Mouse (Mus musculus) adrenal gland, adult (tissue): ENCODE measurements around the gene Grik5.

ENCODE experiments used
- DNase-seq, 2 experiments: peaks; one replicate each; pipeline ENCODE4 v3.0.0; 2022 to 2023; ENCODE audit warnings: low spot score in 1 of 2; ENCODE audit not compliant: inconsistent age in 2 of 2

Gene Grik5

GRCm38 (mm10) chr7:24993081-24993480, 79.1 kb downstream of the Grik5 start:
- DNase-seq, result peak in 1 of 2 experiments; percentile 59

- DNase-seq, result no peak
These were observed 81.7 kb downstream of the Grik5 start for GRCm38 (mm10) chr7:24990478-24990877.

GRCm38 (mm10) chr7:24987941-24988340, 84.2 kb downstream of the Grik5 start:
- peak; percentile 74 to 91 for DNase-seq

GRCm38 (mm10) chr7:24985799-24986198, 86.3 kb downstream of the Grik5 start:
- peak in 1 of 2 experiments; percentile 51 for DNase-seq

- DNase-seq, result no peak
These were observed 87.8 kb downstream of the Grik5 start for GRCm38 (mm10) chr7:24984307-24984706.

- no peak for DNase-seq
These were observed 88.8 kb downstream of the Grik5 start for GRCm38 (mm10) chr7:24983396-24983795.

- DNase-seq, result no peak
These were observed 91.7 kb downstream of the Grik5 start for GRCm38 (mm10) chr7:24980439-24980838.

GRCm38 (mm10) chr7:24978781-24979180, 93.4 kb downstream of the Grik5 start:
- no peak for DNase-seq

- peak in 1 of 2 experiments; percentile 74 for DNase-seq
These were observed 97.1 kb downstream of the Grik5 start for GRCm38 (mm10) chr7:24974893-24975595.

- DNase-seq, result no peak
These were observed 98.2 kb downstream of the Grik5 start for GRCm38 (mm10) chr7:24973902-24974301.

GRCm38 (mm10) chr7:24973208-24973607, 98.9 kb downstream of the Grik5 start:
- DNase-seq, result peak in 1 of 2 experiments; percentile 52

- DNase-seq, result peak; percentile 95 to 97
These were observed 99.9 kb downstream of the Grik5 start, which contains the start of gene Rabac1 for GRCm38 (mm10) chr7:24971972-24972893. Rabac1 (minus strand) TSS chr7:24972754.

GRCm38 (mm10) chr7:24971261-24971971, 100.7 kb downstream of the Grik5 start:
- peak; percentile 42 to 70 for DNase-seq

GRCm38 (mm10) chr7:24970341-24970740, 101.8 kb downstream of the Grik5 start:
- no peak for DNase-seq

- DNase-seq, result no peak
These were observed 102.3 kb downstream of the Grik5 start for GRCm38 (mm10) chr7:24969805-24970204.

GRCm38 (mm10) chr7:24968463-24968862, 103.7 kb downstream of the Grik5 start:
- no peak for DNase-seq

GRCm38 (mm10) chr7:24967966-24968365, 104.2 kb downstream of the Grik5 start:
- DNase-seq, result no peak

- DNase-seq, result peak; percentile 72 to 93
These were observed 107.1 kb downstream of the Grik5 start for GRCm38 (mm10) chr7:24964897-24965535.

GRCm38 (mm10) chr7:24964288-24964687, 107.9 kb downstream of the Grik5 start:
- no peak for DNase-seq
